Mouse (Mus musculus): ENCODE measurements around the gene Nckap5.
A peak's percentile ranks its signal among the peaks of the same experiment; 100 is the strongest.

Nckap5 gene

GRCm38 (mm10) chr1:126042886-126043285 is 787.7 kb downstream of the Nckap5 start:
- no peak for DNase-seq (ENCODE audit: low read depth, low spot score)

GRCm38 (mm10) chr1:126027536-126027935 is 803.1 kb downstream of the Nckap5 start:
- DNase-seq (ENCODE audit: low read depth, low spot score): no peak

- no peak for DNase-seq (ENCODE audit: low read depth, low spot score)
Measured at GRCm38 (mm10) chr1:126024518-126024917, 806.1 kb downstream of the Nckap5 start.

GRCm38 (mm10) chr1:126022959-126023358 is 807.6 kb downstream of the Nckap5 start:
- no peak for DNase-seq (ENCODE audit: low read depth, low spot score)

GRCm38 (mm10) chr1:126018654-126019053 is 811.9 kb downstream of the Nckap5 start:
- peak; percentile 17 for DNase-seq (ENCODE audit: low read depth, low spot score)

GRCm38 (mm10) chr1:126011661-126012091 is 818.9 kb downstream of the Nckap5 start:
- no peak for DNase-seq (ENCODE audit: low read depth, low spot score)

- DNase-seq (ENCODE audit: low read depth, low spot score): peak; percentile 3
Measured at GRCm38 (mm10) chr1:126007571-126007970, 823.0 kb downstream of the Nckap5 start.

GRCm38 (mm10) chr1:126005672-126006071 is 824.9 kb downstream of the Nckap5 start:
- DNase-seq (ENCODE audit: low read depth, low spot score): no peak

GRCm38 (mm10) chr1:125996540-125996939 is 834.1 kb downstream of the Nckap5 start:
- no peak for DNase-seq (ENCODE audit: low read depth, low spot score)

GRCm38 (mm10) chr1:125987803-125988202 is 842.8 kb downstream of the Nckap5 start:
- no peak for DNase-seq (ENCODE audit: low read depth, low spot score)

- DNase-seq (ENCODE audit: low read depth, low spot score): no peak
Measured at GRCm38 (mm10) chr1:125984570-125984969, 846.0 kb downstream of the Nckap5 start.

- no peak for DNase-seq (ENCODE audit: low read depth, low spot score)
Measured at GRCm38 (mm10) chr1:125974649-125975048, 856.0 kb downstream of the Nckap5 start.

- DNase-seq (ENCODE audit: low read depth, low spot score): peak; percentile 64
Measured at GRCm38 (mm10) chr1:125971933-125972332, 858.7 kb downstream of the Nckap5 start.

- no peak for DNase-seq (ENCODE audit: low read depth, low spot score)
Measured at GRCm38 (mm10) chr1:125967671-125968070, 862.9 kb downstream of the Nckap5 start.

- no peak for DNase-seq (ENCODE audit: low read depth, low spot score)
Measured at GRCm38 (mm10) chr1:125951026-125951425, 879.6 kb downstream of the Nckap5 start.

- DNase-seq (ENCODE audit: low read depth, low spot score): no peak
Measured at GRCm38 (mm10) chr1:125949076-125949475, 881.5 kb downstream of the Nckap5 start.

- DNase-seq (ENCODE audit: low read depth, low spot score): no peak
Measured at GRCm38 (mm10) chr1:125945136-125945535, 885.5 kb downstream of the Nckap5 start.

- DNase-seq (ENCODE audit: low read depth, low spot score): no peak
Measured at GRCm38 (mm10) chr1:125943305-125943704, 887.3 kb downstream of the Nckap5 start.

- no peak for DNase-seq (ENCODE audit: low read depth, low spot score)
Measured at GRCm38 (mm10) chr1:125925486-125925885, 905.1 kb downstream of the Nckap5 start.

- no peak for DNase-seq (ENCODE audit: low read depth, low spot score)
Measured at GRCm38 (mm10) chr1:125923062-125923461, 907.5 kb downstream of the Nckap5 start.

GRCm38 (mm10) chr1:125920696-125921095 is 909.9 kb downstream of the Nckap5 start:
- no peak for DNase-seq (ENCODE audit: low read depth, low spot score)

GRCm38 (mm10) chr1:125912601-125913600 is 917.7 kb downstream of the Nckap5 start, which contains the start of gene Lypd1:
Lypd1 (minus strand) TSS chr1:125913101.
- DNase-seq (ENCODE audit: low read depth, low spot score): peak; percentile 7

- peak; percentile 72 for DNase-seq (ENCODE audit: low read depth, low spot score)
Measured at GRCm38 (mm10) chr1:125911901-125912445, 918.6 kb downstream of the Nckap5 start.
